Mouse (Mus musculus) neural tube, embryonic 13.5 days (tissue): ENCODE results near the gene Tspear. TPM values are rescaled to one million over a fixed set of nuclear protein-coding genes. Genes with fewer than 3 reads are reported as not detected.
"Not testable (repeated sequence)": the region's sequence is repeated elsewhere in the genome, so short reads cannot be mapped to it uniquely, and the experiment has no call there.

Source experiments
- ATAC-seq: fragments of 200-750 bp; cut with Nextera tagmentation; 2 replicates; pipeline ENCODE4 v1.8.0; 2017; ENCODE audit warnings: low read depth, mild to moderate bottlenecking, moderate TSS enrichment, moderate library complexity
- H3K27ac ChIP-seq: fragments of 300-500 bp; sonication (generic); replicated peaks from 2 replicates; pipeline ENCODE4 v1.5.1; 2015; ENCODE audit warnings: moderate library complexity, mild to moderate bottlenecking, inconsistent platforms
- H3K27me3 ChIP-seq: fragments of 300-500 bp; sonication (generic); 2 replicates; pipeline ENCODE4 v1.6.1; 2015; ENCODE audit warnings: mild to moderate bottlenecking, inconsistent platforms
- H3K36me3 ChIP-seq: fragments of 300-500 bp; sonication (generic); 2 replicates; pipeline ENCODE4 v1.6.1; 2015; ENCODE audit warnings: mild to moderate bottlenecking, inconsistent platforms
- H3K4me1 ChIP-seq: fragments of 300-500 bp; sonication (generic); replicated peaks from 2 replicates; pipeline ENCODE4 v1.6.1; 2015; ENCODE audit warnings: inconsistent platforms
- H3K4me2 ChIP-seq: fragments of 300-500 bp; sonication (generic); 2 replicates; pipeline ENCODE4 v1.6.1; 2015; ENCODE audit warnings: inconsistent platforms, mild to moderate bottlenecking, moderate library complexity
- H3K4me3 ChIP-seq: fragments of 300-500 bp; sonication (generic); 2 replicates; pipeline ENCODE4 v1.5.1; 2015; ENCODE audit warnings: mild to moderate bottlenecking, inconsistent platforms
- H3K9ac ChIP-seq: fragments of 300-500 bp; sonication (generic); 2 replicates; pipeline ENCODE4 v1.6.1; 2015; ENCODE audit warnings: moderate library complexity, mild to moderate bottlenecking, inconsistent platforms
- H3K9me3 ChIP-seq: fragments of 300-500 bp; sonication (generic); 2 replicates; pipeline ENCODE4 v1.6.1; 2016; ENCODE audit warnings: inconsistent platforms
- WGBS: fragments of 180-500 bp; shearing (Covaris S2); methylation state at CpG from one replicate; pipeline ENCODE4 v1.1.7; 2015; 5-methylcytosine and 5-hydroxymethylcytosine counted together
- polyA plus RNA-seq: library from polyadenylated mRNA; unstranded; fragments of >200 nt; fragmentation: Nextera tagmentation; extraction: Ambion mirVana; gene quantifications from 2 replicates; pipeline ENCODE4 v1.2.1, GENCODE M21; 2015

Gene Tspear
- polyA plus RNA-seq, 1 experiment from 2014 or later = 2.0 TPM

DNA sequence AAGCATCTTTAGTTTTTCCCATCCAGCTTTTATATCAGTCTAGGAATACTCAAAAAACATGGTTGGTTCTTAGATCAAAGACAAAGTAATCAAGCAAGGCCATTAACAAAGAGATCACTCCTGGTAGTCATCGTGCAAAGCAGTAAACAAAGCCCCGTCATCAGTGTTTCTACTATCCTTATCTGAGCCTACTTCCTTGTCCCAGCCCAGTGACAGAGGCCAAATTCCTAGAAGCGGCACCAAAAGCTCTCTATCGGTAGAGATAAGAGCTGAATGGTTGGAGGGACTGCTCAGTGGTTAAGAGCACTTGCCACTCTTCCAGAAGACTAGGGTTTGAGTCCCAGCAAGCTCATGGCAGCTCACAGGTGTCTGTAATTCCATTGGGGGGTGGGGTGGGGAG is 14.8 kb upstream of the Tspear start:
- 81% methylated on average over 4 of the region's 4 CpGs for WGBS
- Histone ChIP-seq H3K27ac (no peak overlapping the region), H3K9me3 (no peaks in the 10 kb centered on the region), H3K36me3 (no peaks in the 10 kb centered on the region), H3K27me3 (peaks cover 21% of the 10 kb centered on the region), H3K4me3 (no peak overlapping the region), H3K4me2 (no peak overlapping the region), H3K9ac (no peak overlapping the region), H3K4me1 (no peaks in the 10 kb centered on the region)
- no peak for ATAC-seq

DNA sequence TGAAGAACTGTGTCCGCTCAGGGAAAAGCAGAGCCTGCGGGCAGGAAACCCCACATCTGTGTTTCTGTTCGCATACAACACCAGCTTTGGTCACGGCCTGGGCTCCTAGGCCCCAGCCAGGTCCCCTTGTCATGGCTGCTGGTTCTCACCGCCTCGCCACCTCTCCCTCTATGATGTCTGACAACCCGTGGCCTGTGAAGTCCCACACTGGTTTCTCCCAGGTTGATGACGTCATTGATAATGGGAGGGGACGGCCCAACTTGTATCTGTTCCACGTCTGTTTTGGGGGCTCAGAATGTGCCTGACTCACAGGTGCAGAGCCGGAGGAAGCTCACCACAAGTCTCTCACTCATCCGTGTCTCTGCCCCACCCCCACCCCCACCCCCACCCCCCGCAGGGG is 12.6 kb upstream of the Tspear start:
- H3K9ac ChIP-seq = no peak overlapping the region
- peaks cover 11% of the 10 kb centered on the region for H3K4me1 ChIP-seq
- no peak overlapping the region for H3K27ac ChIP-seq
- 62% methylated on average over 13 of the region's 13 CpGs for WGBS
- H3K4me3 ChIP-seq = no peak overlapping the region
- H3K9me3 ChIP-seq = no peaks in the 10 kb centered on the region
- H3K27me3 ChIP-seq = peaks cover 43% of the 10 kb centered on the region
- ATAC-seq = no peak
- H3K36me3 ChIP-seq = no peaks in the 10 kb centered on the region
- H3K4me2 ChIP-seq = no peak overlapping the region

DNA sequence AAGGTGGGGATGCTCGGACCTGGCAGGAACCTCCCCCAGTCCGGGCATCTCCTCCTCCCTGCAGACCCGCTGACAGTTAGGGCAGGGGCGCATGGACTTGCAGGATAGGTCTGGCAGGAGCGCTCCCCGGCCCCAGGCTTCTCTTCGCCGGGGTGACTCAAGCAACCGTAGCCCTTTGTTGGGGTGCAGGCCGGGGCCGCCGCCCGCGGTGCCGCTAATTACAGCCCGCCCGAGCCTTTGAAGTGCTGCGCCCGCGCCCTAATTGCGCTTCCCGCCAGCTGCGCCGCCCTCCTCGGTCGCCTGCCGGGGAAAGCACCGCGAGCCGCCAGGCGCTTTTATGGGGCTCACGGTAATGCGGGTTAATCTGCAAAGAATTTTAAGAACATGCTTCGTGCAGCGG is 8.8 kb upstream of the Tspear start:
- Histone ChIP-seq H3K27ac (no peak overlapping the region), H3K9ac (0 out of 2 replicates have a peak overlapping the region, but pooled peaks have one; percentile 43), H3K36me3 (no peaks in the 10 kb centered on the region), H3K9me3 (no peaks in the 10 kb centered on the region), H3K4me2 (peak overlapping the region; percentile 64), H3K4me3 (peak overlapping the region; percentile 33), H3K4me1 (peaks cover 11% of the 10 kb centered on the region), H3K27me3 (peaks cover 62% of the 10 kb centered on the region)
- peak; percentile 23; the same call in 1 of the 2 replicates for ATAC-seq
- under 1% methylated on average over 35 of the region's 35 CpGs for WGBS

DNA sequence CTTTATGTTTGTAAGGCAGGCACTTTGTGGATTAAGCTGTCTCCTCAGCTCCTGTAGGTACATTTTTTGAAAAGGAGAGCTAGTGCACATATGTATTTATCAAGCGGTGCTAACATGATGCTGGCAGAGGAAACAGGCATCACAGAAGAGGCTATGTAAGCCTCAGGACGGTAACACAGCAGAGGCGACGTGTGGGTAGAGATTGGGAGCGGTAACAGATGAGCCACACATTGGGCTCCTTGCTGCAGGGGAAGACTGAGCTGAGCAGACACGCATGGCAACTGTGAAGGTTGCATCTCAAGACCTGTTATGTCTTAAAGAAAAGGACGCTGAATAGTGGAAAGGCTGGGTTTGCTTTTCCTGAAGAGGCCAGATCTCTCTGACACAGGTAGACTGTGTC is 3.4 kb upstream of the Tspear start:
- Histone ChIP-seq H3K4me2 (no peak overlapping the region), H3K27me3 (peaks cover 59% of the 10 kb centered on the region), H3K4me3 (no peak overlapping the region), H3K9me3 (no peaks in the 10 kb centered on the region), H3K4me1 (peaks cover 30% of the 10 kb centered on the region), H3K9ac (no peak overlapping the region), H3K36me3 (no peaks in the 10 kb centered on the region), H3K27ac (no peak overlapping the region)
- no peak for ATAC-seq
- 80% methylated on average over 7 of the region's 7 CpGs for WGBS

DNA sequence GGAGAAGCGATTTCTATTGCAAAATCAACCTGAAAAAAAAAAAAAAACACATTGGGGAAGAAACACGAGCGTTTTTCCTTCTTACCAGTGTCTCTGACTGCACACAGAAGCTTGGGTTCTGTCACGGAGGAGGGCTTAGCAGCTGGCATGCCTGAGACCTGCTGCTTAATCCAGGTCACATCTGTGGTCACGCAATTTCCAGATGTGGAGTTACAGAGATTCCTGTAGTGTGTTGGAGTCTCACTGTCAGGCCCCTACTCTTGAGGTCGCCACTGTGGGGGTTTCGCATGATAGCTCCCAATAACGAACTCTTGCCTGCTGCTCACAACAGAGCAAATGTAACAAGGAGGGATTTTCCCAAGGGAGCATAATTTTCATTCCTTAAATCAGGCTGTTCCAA is 2.2 kb upstream of the Tspear start:
- no peak overlapping the region for H3K9ac ChIP-seq
- H3K27ac ChIP-seq = no peak overlapping the region
- no peak overlapping the region for H3K4me3 ChIP-seq
- H3K4me2 ChIP-seq = no peak overlapping the region
- H3K9me3 ChIP-seq = no peaks in the 10 kb centered on the region
- ATAC-seq = no peak
- H3K36me3 ChIP-seq = no peaks in the 10 kb centered on the region
- H3K27me3 ChIP-seq = peaks cover 55% of the 10 kb centered on the region
- H3K4me1 ChIP-seq = peaks cover 28% of the 10 kb centered on the region
- WGBS = 45% methylated on average over 8 of the region's 8 CpGs

DNA sequence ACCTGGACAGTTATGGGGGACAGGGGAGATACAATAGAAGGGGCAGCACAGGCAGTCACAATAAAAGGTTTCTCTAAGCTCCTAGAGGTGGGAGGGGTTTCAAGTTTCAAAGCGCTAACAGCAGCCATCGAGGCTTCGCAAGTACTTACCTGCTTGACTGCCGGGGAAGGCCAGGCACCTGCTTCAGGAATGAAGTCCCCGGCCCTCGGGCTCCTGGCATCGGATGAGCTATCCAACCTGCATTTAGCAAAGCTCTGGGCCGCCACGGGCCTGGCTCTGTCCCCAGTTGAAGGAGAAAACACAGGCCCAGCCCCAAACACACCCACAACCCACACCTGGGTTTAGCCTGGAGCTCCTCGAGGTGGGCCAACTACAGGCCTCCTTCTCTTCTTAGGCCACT is 652 bp downstream of the Tspear start:
- Histone ChIP-seq H3K36me3 (no peaks in the 10 kb centered on the region), H3K27me3 (peaks cover 40% of the 10 kb centered on the region), H3K9ac (no peak overlapping the region), H3K4me1 (peaks cover 36% of the 10 kb centered on the region), H3K4me3 (no peak overlapping the region), H3K4me2 (no peak overlapping the region), H3K27ac (no peak overlapping the region), H3K9me3 (no peaks in the 10 kb centered on the region)
- 31% methylated on average over 10 of the region's 10 CpGs for WGBS
- ATAC-seq = no peak

DNA sequence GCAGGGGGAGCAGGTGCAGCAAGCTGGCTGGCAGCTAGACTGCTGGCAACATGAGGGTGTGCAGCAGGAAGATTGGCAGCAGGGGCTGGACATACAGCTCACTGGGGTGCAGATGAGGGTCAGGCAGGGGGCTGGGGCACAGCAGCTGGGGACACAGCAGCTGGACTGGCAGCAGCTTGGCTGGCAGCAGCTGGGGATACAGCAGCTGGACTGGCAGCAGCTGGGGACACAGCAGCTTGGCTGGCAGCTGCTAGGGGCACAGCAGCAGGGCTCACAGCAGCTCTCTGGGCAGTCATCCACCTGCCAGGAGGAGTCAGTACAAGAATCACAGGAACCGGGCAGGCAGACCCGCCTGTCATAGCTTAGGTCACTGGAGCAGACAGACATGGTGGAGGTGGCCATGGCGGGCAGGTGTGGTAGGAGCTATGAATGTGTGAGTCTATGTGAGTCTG is 4.0 kb downstream of the Tspear start, which contains the start of gene Gm19402:
Gene Gm19402 (minus strand): TSS at position 402 of the 452 bp plus-strand sequence.
- not testable (repeated sequence) for H3K4me3 ChIP-seq, ATAC-seq, H3K9ac ChIP-seq, H3K36me3 ChIP-seq, H3K9me3 ChIP-seq, H3K27ac ChIP-seq, H3K4me2 ChIP-seq
- WGBS = 69% methylated on average over 3 of the region's 3 CpGs
- H3K27me3 ChIP-seq = peaks cover 33% of the 10 kb centered on the region
- peaks cover 23% of the 10 kb centered on the region for H3K4me1 ChIP-seq

DNA sequence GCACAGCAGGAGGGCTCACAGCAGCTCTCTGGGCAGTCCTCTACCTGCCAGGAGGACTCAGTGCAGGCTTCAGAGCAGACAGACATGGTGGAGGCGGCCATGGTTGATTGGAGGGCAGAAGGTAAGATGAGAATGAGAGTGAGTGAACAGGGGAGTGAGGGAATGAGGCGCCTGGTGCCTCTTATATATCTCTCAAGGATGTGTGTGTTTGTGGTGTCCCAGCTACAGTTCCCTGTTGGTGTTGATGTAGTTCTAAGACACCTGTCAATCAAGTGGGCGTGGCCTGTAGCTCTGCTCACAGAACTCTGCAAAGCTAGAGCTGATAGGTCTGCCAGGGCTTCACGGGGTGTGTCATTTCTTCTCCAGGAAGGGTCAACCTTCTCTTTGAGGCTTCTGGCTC is 10.8 kb downstream of the Tspear start, which contains the start of gene Gm9508:
Gene Gm9508 (minus strand): TSS at position 101 of the 400 bp plus-strand sequence.
- Histone ChIP-seq H3K27ac (no peak within 1 kb of the TSS), H3K9me3 (peaks cover 9% of the 10 kb centered on the region; the same call in 1 of the 2 replicates), H3K27me3 (no peaks in the 10 kb centered on the region), H3K9ac (no peak within 1 kb of the TSS), H3K4me3 (no peak within 1 kb of the TSS), H3K4me1 (no peaks in the 10 kb centered on the region), H3K4me2 (no peak within 1 kb of the TSS), H3K36me3 (no peaks in the 10 kb centered on the region)
- no peak for ATAC-seq
- WGBS = 34% methylated on average over 4 of the region's 4 CpGs

DNA sequence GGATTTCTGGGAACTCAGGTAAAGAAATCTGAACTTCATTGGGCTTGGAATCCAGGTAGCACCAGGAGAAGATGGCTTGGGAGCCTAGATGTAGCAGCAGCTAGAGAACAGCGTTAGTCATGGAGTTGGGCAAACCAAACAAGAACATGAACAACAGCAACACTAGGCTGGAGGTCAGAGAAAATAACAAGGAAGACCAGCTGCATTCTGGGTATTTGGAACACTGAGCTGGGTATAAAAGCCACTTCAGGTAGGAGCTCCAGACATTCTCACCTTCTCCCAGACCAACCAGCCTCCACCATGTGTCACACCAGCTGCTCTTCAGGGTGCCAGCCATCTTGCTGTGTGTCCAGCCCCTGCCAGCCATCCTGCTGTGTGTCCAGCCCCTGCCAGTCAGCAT is 20.0 kb downstream of the Tspear start, which contains the start of gene Gm10272:
Gene Gm10272 (plus strand): TSS at position 301 of the 400 bp plus-strand sequence.
- peaks cover 3% of the 10 kb centered on the region; the same call in 1 of the 2 replicates for H3K9me3 ChIP-seq
- 93% methylated on average over 1 of the region's 1 CpGs for WGBS
- no peaks in the 10 kb centered on the region for H3K36me3 ChIP-seq
- H3K27me3 ChIP-seq = no peaks in the 10 kb centered on the region
- no peak within 1 kb of the TSS for H3K4me2 ChIP-seq
- no peak for ATAC-seq
- H3K4me3 ChIP-seq = no peak within 1 kb of the TSS
- H3K27ac ChIP-seq = no peak within 1 kb of the TSS
- no peaks in the 10 kb centered on the region for H3K4me1 ChIP-seq
- H3K9ac ChIP-seq = no peak within 1 kb of the TSS

DNA sequence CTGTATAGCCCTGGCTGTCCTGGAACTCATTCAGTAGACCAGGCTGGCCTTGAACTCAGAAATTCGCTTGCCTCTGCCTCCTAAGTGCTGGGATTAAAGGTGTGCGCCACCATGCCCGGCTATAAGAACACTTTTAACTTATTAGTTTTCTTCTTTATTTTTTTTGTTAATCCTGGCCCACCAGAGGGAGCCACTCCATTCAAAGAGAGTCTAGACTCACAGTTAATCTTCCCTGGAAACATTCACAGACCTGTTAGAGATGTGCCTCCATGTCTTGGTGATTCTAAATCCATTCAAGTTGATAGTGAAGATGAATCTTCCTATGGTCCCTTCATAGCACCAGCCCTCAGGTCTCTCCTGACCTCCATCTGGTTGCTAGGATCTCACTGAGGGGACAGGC is 23.5 kb downstream of the Tspear start:
- H3K9me3 ChIP-seq = peaks cover 3% of the 10 kb centered on the region; the same call in 1 of the 2 replicates
- 82% methylated on average over 3 of the region's 3 CpGs for WGBS
- no peaks in the 10 kb centered on the region for H3K27me3 ChIP-seq
- no peaks in the 10 kb centered on the region for H3K4me1 ChIP-seq
- no peak for ATAC-seq
- H3K4me3 ChIP-seq = no peak overlapping the region
- H3K36me3 ChIP-seq = no peaks in the 10 kb centered on the region
- H3K9ac ChIP-seq = no peak overlapping the region
- H3K27ac ChIP-seq = no peak overlapping the region
- no peak overlapping the region for H3K4me2 ChIP-seq

DNA sequence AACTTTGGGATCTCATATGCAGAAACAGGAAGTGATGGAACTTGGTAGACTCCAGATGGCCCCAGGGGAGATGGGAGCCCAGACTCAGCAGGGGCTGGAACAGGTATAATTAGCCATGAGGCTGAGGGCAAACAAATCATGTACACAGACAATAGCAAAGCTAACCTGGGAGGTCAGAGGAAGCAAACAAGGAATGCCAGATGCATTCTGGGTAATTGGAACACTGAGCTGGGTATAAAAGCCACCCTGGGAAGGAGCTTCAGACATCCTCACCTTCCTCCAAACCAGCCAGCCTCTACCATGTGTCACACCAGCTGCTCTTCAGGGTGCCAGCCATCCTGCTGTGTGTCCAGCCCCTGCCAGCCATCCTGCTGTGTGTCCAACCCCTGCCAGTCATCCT is 24.8 kb downstream of the Tspear start, which contains the start of gene Gm10024:
Gene Gm10024 (plus strand): TSS at position 301 of the 400 bp plus-strand sequence.
- not testable (repeated sequence) for H3K27ac ChIP-seq, H3K4me1 ChIP-seq, H3K27me3 ChIP-seq, ATAC-seq, H3K4me3 ChIP-seq, H3K9ac ChIP-seq, H3K4me2 ChIP-seq, H3K9me3 ChIP-seq, H3K36me3 ChIP-seq

DNA sequence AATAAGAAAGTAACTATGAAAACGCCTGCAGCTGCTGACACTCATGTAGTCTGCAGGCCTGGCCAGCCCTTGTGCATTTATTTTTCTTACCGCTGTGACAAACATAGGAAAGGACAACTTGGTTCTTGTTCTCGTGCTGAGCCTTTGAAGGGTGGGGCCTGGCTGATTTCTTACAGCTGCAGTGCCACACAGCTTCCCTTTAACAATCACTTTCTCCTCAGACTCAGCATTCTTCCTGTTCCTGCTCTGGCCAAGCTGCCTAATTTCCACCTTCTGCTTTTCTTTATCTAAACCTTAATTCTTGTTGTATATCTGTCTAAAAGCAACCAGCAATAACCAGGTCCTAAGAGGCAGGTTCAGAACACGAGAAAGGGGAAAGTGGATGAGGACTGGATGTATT is 27.4 kb downstream of the Tspear start:
- H3K4me1 ChIP-seq = no peaks in the 10 kb centered on the region
- no peaks in the 10 kb centered on the region for H3K36me3 ChIP-seq
- no peaks in the 10 kb centered on the region for H3K9me3 ChIP-seq
- H3K27me3 ChIP-seq = no peaks in the 10 kb centered on the region
- no peak overlapping the region for H3K4me2 ChIP-seq
- no peak overlapping the region for H3K4me3 ChIP-seq
- H3K9ac ChIP-seq = no peak overlapping the region
- no peak for ATAC-seq
- H3K27ac ChIP-seq = no peak overlapping the region
- 70% methylated on average over 4 of the region's 4 CpGs for WGBS

DNA sequence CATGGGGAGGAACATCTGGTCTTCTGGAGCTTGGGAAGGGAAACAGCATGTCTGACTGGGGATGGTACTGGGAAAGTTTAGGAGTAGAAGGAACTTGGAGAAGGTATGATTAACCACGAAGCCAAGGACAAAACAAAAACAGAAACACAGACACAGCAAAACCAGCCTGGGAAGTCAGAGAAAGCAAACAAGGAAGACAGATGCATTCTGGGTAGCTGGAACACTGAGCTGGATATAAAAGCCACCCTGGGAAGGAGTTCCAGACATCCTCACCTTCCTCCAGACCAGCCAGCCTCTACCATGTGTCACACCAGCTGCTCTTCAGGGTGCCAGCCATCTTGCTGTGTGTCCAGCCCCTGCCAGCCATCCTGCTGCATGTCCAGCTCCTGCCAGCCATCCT is 29.1 kb downstream of the Tspear start, which contains the start of gene Gm10142:
Gene Gm10142 (plus strand): TSS at position 301 of the 400 bp plus-strand sequence.
- WGBS = 93% methylated on average over 1 of the region's 1 CpGs
- no peak for ATAC-seq
- Histone ChIP-seq H3K27me3 (no peaks in the 10 kb centered on the region), H3K4me1 (no peaks in the 10 kb centered on the region), H3K36me3 (no peaks in the 10 kb centered on the region), H3K9me3 (no peaks in the 10 kb centered on the region), H3K4me3 (no peak within 1 kb of the TSS), H3K9ac (no peak within 1 kb of the TSS), H3K4me2 (no peak within 1 kb of the TSS), H3K27ac (no peak within 1 kb of the TSS)
